Mouse (Mus musculus): Measurements from ENCODE around the gene Vstm2l. TPM values are rescaled to one million over a fixed set of nuclear protein-coding genes. Genes with fewer than 3 reads are reported as not detected.

The Vstm2l gene
- total RNA-seq, 2 experiments from 2014 or later = 1.6 to 3.3 TPM

GRCm38 (mm10) chr2:157989946-157990345, 75.5 kb downstream of the Vstm2l start:
- no peak for DNase-seq (ENCODE audit: low spot score in 2 of 2)

GRCm38 (mm10) chr2:157991026-157991425, 76.6 kb downstream of the Vstm2l start:
- DNase-seq (ENCODE audit: low spot score in 2 of 2) = no peak

- no peak for DNase-seq (ENCODE audit: low spot score in 2 of 2)
These were observed 78.0 kb downstream of the Vstm2l start for GRCm38 (mm10) chr2:157992501-157992900.

Other genes with a start within 250 kb of the Vstm2l start
- gene Ctnnbl1, start 177.3 kb upstream of the Vstm2l start, total RNA-seq (2021) = 10 to 100 TPM; 17.7 to 18.1 TPM
- 10 to 100 TPM; 17.8 to 18.9 TPM for gene Tti1, start 113.8 kb downstream of the Vstm2l start, total RNA-seq (2021)
- 10 to 100 TPM; 28.6 to 35.3 TPM for gene Rprd1b, start 113.8 kb downstream of the Vstm2l start, total RNA-seq (2021)
- 10 to 100 TPM; 60.5 to 90.5 TPM for gene Tgm2, start 231.8 kb downstream of the Vstm2l start, total RNA-seq (2021)

All from adrenal gland, adult 18-20 months (tissue).